Mouse (Mus musculus) left cerebral cortex, postnatal 36 days (tissue): ENCODE measurements around the gene Mapk3. TPM values are rescaled to one million over a fixed set of nuclear protein-coding genes. Genes with fewer than 3 reads are reported as not detected.

ENCODE experiments used
- total RNA-seq, 2 experiments: library from RNA; stranded (reverse); gene quantifications; 2 replicates each; pipeline ENCODE4 v1.2.3; 2021

The Mapk3 gene
- total RNA-seq, 2 experiments from 2014 or later, result 148 to 172 TPM

Other genes starting within 250 kb of the Mapk3 start
- gene Eif3c, start 193.2 kb upstream of the Mapk3 start, total RNA-seq, result 100 to 1,000 TPM; 169 to 193 TPM
- gene Apobr, start 174.7 kb upstream of the Mapk3 start, total RNA-seq, result under 1 TPM; 0.39 to 0.63 TPM
- 10 to 100 TPM; 27.4 to 35.8 TPM for gene Cln3, start 173.8 kb upstream of the Mapk3 start, total RNA-seq
- gene Il27, start 164.7 kb upstream of the Mapk3 start, total RNA-seq, result not detected
- gene Nupr1, start 128.7 kb upstream of the Mapk3 start, total RNA-seq, result 10 to 100 TPM; 16.6 to 17.2 TPM
- gene Sgf29, start 110.3 kb upstream of the Mapk3 start, total RNA-seq, result 10 to 100 TPM; 27.2 to 38.4 TPM
- gene Sult1a1, start 83.2 kb upstream of the Mapk3 start, total RNA-seq, result 10 to 100 TPM in 1 of 2 experiments, 1 to 10 TPM in 1; 9.6 to 15.9 TPM
- 100 to 1,000 TPM in 1 of 2 experiments, 10 to 100 TPM in 1; 85.8 to 109 TPM for gene Bola2, start 64.2 kb upstream of the Mapk3 start, total RNA-seq
- 10 to 100 TPM; 17.6 to 20.3 TPM for gene Slx1b, start 63.8 kb upstream of the Mapk3 start, total RNA-seq
- 100 to 1,000 TPM; 159 to 176 TPM for gene Coro1a, start 51.8 kb upstream of the Mapk3 start, total RNA-seq
- gene Gdpd3, start 6.7 kb downstream of the Mapk3 start, total RNA-seq, result 1 to 10 TPM in 1 of 2 experiments, under 1 TPM in 1; 0.99 to 3.0 TPM
- gene Ypel3, start 17.4 kb downstream of the Mapk3 start, total RNA-seq, result 100 to 1,000 TPM; 303 to 345 TPM
- gene Tbx6, start 21.9 kb downstream of the Mapk3 start, total RNA-seq, result under 1 TPM; 0.54 to 0.68 TPM
- gene Ppp4c, start 32.9 kb downstream of the Mapk3 start, total RNA-seq, result 10 to 100 TPM; 47.5 to 49.9 TPM
- 10 to 100 TPM; 81.6 to 84.1 TPM for gene Fam57b, start 38.1 kb downstream of the Mapk3 start, total RNA-seq
- gene 4930451I11Rik, start 72.0 kb downstream of the Mapk3 start, total RNA-seq, result not detected
- gene Doc2a, start 87.8 kb downstream of the Mapk3 start, total RNA-seq, result 10 to 100 TPM; 56.3 to 67.0 TPM
- 10 to 100 TPM; 31.1 to 33.8 TPM for gene Hirip3, start 102.4 kb downstream of the Mapk3 start, total RNA-seq
- 10 to 100 TPM; 47.8 to 49.4 TPM for gene Ino80e, start 102.8 kb downstream of the Mapk3 start, total RNA-seq
- gene Taok2, start 125.1 kb downstream of the Mapk3 start, total RNA-seq, result 100 to 1,000 TPM; 152 to 156 TPM
- 10 to 100 TPM; 22.4 to 25.3 TPM for gene Tmem219, start 163.3 kb downstream of the Mapk3 start, total RNA-seq
- gene Kctd13, start 169.3 kb downstream of the Mapk3 start, total RNA-seq, result 100 to 1,000 TPM; 149 to 167 TPM
- 10 to 100 TPM; 47.2 to 53.0 TPM for gene Asphd1, start 190.0 kb downstream of the Mapk3 start, total RNA-seq
- gene Sez6l2, start 191.0 kb downstream of the Mapk3 start, total RNA-seq, result 100 to 1,000 TPM; 413 to 414 TPM
- gene Cdipt, start 216.3 kb downstream of the Mapk3 start, total RNA-seq, result 100 to 1,000 TPM; 182 to 199 TPM
- gene Cdiptos, start 216.5 kb downstream of the Mapk3 start, total RNA-seq, result not detected